Mouse (Mus musculus): ENCODE measurements at regions not wholly inside any gene's neighbourhood (a gene's known extent, or its start where the extent isn't known, plus 50 kb on each side); places are given as distances from the start of the nearest gene placed in this dataset.

DNA sequence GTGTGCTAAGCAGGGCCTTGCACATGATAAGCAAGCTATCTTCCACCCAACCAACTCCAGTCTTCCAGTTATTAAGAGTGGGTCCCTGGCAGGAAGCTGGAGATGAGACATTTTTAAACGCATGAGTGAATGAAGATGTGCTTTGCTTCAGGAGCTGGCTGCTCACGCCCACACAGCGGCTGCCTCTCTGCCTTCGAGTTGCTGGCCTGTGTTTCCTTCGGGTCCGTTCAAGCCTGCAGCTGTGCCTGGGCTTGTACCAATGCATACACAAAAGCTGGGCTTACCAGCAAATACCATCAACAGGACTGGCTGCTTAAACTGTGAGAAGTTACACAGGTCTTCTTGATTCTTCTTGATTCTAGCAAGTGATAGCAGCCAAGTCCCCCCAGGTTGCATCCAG lies 498.7 kb downstream of the Cdh26 start:
- no peak for DNase-seq (ENCODE audit: low spot score)

DNA sequence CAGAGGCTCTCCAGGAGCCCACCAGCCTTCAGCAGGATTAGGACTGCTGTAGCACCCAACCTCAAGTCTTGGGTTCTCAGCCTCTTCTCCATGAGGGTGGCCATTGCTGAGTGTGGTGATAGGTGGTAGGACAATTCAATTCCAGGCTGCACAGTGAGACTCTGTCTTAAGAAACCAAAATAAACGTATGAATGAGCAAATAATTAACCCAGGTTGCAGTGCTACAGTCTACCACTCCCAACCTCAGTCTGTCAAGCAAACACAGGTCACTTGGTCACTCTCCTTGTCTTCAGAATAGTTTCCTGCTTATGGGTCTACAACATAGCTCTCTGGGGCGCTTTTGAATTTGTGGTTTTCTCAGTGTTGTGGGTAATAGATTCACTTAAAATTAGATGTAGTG lies 499.8 kb downstream of the Cdh26 start:
- no peak for DNase-seq (ENCODE audit: low spot score)

DNA sequence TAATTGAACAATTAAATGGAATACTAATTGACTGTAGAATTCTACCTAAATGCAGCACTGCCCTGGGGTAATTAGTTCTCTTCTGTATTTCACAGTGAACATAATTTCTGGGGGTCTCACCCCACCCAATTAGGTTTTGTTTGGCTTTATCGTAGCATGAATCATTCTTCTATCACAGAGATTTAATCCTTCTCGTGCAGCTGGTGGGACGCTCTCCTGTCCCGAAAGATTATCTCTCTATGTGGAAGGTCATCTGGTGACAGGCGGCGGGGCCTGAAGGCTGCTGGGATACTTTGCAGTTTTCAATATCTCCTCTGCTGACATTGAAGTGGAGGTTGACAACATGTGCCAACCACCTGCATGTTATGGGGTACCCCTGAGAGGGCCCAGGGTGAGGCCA lies 493.8 kb upstream of the Cdh4 start:
- no peak for DNase-seq (ENCODE audit: low spot score)

DNA sequence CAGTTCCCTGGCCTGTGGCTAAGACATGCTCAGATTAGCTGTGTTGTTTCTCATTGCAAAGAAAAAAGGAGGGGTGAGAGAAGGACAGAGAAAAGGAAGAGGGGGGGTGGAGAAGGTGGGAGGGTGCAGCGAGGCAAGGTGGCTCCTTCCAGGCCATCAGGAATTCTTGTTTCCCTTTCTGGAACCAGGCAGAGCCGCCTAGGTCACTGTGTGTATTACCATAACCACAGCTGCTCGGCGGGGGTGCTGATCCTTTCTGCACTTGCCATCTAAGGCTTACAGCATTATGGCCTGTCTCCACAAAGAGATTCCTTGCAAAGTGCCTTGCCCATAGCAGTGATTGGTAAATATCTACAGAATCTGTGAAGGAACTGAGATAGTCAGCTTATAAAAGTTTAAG lies 493.1 kb upstream of the Cdh4 start:
- no peak for DNase-seq (ENCODE audit: low spot score)

DNA sequence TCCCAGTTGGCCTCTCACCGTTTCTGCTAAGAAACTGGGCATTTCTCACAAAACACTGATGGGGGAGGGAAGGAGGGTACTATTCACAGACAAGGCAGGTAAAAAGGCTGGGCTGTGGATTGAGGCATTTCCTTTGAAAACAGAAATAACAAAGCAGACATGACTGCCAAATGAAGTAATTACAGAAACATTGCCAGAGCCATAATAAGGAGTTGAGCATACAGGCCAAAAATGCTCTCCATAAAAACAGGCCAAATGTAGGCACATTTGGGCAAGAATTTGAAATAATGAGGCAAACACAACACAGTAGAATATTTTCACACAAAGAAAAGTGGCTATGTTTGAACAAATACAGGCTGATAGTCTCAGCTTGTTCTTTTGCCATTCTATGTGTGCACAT lies 491.9 kb upstream of the Cdh4 start:
- no peak for DNase-seq (ENCODE audit: low spot score)

DNA sequence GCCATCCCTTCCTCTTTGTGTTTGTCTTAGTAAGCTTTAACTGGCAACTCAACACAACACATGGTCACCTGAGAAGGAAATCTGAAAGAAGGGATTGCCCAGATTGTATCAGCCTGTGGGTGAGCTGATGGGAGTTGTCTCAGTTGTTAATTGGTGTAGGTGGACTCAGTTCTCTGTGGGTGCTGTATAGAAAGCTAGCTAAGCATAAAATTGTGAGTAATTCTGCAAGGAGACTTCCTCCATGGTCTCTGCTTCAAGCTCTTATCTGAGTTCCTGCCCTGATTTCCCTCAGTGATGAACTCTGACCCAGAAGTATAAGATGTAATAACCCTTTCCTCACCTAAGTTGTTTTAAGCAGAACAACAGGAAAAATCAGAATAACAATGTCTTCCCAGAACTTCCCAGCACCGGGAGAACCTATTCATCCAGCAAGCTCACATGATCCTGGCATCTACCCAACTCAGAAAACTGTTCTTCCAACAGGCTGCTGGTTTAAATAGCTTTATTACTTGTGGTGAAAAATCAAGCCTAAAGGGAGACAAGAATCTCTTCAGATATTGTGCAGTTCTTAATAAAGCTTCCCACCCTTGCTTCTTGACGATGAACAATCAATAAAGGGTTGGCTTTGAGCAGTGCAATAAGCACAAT lies 487.7 kb upstream of the Cdh4 start:
- no peak for DNase-seq (ENCODE audit: low spot score)

DNA sequence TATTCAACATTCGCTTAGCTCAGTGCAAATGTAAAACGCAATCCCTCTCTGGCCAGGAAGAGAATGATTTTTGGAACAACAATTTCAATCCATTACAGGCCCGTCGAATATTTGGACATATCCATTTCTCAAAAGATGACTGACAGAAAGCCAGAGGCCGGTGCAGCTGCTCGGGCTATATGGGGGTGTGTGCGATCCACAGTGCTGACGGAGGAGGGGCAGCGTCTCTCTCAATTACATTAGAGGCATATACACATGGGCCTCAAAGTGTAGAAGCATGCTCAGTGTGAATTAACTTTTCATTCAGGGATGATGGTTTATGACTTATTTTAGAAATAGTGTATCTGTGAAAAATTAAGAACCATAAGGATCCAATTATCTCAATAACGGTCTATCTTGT lies 483.4 kb upstream of the Cdh4 start:
- DNase-seq (ENCODE audit: low spot score) = no peak

DNA sequence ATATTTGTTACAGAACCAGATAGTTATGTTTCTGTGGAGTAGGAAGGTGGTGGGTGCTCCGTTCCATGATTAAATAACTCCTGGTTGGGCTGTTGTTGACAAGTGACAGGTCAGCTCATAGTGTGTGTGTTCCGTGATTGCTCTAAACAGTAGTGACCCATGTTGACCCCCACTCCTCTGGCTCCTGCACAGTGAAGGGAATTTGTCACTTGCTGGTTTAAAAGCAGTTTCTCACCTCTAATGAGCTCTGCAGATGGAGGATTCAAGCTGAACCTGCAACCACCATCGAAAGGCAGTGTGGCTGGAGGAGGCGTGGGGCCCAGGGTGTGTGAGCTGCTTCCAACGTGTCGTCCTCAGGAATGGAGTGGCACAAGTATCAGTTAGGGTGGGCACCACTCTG lies 482.6 kb upstream of the Cdh4 start:
- no peak for DNase-seq (ENCODE audit: low spot score)

DNA sequence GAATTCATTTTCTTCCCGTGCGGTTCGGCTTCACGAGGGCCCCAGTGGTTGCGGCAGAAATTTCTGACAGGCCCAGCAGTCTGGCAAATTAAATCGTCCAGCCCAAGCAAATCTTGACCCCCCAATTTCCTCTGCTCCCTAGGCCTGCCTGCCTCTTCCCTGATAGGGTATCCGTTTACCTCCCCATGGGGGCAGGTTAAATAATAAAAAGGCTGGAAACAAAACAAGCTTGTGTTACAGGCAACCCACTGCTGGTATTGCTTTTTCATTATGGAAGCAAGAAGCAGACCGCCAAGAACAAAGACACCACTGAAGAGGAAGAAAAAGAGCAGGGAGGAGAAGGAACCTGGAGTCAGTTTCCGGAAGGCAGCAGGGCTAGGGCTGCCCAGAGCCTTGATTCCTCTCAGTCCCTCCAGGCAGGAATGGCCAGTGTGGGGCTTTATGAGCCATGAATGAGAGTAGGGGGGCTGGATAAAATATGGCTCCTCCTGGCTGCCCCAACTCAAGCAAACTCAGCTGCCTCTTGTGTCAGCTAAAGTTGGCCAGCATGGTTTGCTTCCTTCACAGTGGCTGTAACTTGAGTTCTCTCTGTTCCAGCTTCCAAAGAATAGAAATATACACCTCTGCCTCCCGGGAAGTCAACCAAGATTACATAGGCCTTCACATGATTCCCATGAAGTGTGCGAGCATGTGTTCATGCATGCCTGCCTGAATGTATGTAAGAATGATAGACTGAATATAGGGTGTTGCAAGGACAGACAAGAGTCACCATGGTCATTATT lies 474.5 kb upstream of the Cdh4 start:
- no peak for DNase-seq (ENCODE audit: low spot score)

DNA sequence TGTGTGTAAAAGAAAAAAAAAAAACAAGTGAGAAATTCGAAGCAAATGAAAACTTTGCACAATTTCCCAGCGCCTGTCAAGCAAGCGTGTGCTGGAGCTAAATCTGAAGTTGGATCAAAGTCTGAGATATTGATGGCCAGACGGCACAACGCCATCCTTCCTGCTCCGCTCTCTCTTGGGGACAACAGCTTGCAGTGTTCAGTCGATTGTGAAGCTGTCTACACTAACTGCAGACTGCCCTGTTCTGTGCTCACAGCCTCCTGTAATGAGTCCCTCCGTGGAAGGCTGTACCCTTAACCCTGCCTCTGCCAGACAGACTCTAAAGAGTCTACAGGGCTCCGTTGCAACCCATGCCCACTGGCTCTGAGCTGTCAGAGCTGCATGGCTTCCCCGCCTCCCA lies 472.5 kb upstream of the Cdh4 start:
- DNase-seq (ENCODE audit: low spot score) = no peak

DNA sequence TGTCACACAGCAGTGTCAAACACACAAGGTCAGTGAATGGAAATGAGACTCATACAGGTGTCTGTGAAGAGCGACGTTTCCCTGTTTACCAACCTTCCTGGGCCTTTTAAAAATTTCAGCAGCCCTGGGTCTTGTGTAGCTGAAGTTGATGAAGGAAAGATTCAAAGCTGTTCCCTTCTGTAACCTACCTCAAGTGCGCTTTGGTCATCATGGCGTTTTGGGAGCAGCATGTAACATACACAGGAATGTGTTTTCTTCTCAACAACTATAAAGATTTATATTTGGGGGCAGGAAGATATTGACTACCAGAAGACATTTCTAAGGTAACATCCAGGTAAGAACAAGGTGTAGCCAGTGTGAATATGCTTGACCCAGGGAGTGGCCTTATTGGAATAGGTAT lies 466.9 kb upstream of the Cdh4 start:
- no peak for DNase-seq (ENCODE audit: low spot score)

DNA sequence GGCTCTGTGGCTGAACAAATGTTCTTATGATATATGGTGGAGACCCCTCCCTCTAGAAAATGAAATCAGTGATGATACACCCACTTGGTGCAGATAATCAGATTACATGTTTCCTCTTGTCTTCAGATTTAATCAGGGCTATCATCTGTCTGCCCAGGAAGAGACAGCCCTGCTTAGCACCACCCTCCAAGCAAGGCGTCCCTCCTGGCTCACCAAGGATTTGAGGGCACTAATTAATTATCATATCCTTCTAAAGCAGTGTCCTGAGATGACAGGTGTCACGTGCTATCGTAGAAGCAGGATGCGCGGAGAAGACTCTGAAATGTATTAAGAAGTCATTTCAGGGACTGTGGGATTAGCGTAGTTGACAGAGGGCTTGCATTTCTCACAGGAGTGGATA lies 466.2 kb upstream of the Cdh4 start:
- no peak for DNase-seq (ENCODE audit: low spot score)

DNA sequence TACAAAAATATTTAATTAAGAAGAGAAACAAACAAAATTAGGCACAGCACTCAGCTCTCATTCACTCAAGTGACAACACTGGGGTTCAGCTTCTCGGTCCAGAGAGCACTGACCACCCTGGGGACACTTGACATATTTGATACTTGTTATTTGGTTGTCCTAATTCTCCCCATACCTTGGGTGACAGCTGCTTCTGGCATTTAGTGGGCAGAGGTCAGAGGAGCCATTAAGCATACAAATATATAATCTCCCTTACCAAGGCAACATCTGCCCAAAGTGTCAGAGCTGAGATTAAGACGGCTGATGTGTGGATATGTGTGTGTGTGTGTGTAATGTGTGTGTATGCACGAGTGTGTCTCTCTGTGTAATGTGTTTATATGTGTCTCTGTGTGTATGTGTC lies 465.7 kb upstream of the Cdh4 start:
- DNase-seq (ENCODE audit: low spot score) = no peak

DNA sequence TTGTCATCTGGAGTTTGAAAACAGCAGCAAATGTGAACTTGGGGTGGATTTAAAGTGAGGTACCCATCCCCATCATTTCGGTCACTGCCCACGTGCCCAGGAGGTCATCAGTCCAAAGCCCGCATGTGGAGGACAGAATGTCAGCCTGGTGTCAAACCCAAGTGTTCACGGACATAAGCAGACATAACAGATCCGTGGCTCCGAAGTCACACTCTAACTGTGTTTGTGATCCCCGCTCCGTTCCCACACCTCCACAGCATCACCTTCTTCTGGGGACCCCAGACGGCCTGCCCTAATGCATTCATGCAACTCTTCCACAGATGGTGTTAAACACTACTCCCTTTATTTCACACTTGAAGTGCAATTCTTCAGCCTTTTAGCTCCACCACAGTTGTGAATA lies 462.8 kb upstream of the Cdh4 start:
- DNase-seq (ENCODE audit: low spot score) = no peak

DNA sequence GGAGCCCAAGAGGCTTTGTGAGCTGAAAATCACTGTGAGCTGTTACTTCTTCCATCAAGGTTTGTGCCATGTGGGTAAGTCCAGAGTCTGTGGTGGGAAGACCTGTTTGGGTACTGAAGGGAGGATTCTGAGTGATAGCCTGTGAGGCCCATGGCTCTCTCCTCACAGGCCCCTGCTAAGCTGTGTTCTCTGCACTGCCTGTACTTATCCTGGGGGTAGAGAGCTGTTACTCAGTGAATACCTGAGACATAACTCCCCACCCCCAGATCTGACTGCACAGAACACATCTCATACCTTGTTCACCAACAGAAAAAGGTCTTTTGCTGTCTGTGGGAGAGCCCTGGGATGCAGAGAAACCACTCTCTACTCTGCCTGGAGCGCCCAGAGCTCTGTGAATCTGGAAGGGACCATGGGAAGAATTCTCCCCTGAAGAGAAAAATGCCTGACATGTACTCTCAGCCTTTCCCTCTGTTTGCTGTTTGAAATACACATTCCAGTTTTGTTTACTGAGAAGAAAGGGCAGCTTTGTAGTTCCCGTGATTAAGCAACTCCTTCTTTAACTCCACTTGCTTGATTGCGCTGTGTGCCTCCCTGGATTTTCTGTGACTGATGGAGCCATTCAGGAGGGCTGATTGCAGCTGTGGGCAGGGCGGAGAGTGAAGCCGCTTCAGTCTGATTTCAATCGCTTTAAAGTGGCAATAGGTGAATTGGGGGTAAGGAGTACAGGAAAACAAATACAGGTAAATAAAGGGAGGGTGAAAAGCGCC lies 460.3 kb upstream of the Cdh4 start:
- DNase-seq (ENCODE audit: low spot score) = no peak

DNA sequence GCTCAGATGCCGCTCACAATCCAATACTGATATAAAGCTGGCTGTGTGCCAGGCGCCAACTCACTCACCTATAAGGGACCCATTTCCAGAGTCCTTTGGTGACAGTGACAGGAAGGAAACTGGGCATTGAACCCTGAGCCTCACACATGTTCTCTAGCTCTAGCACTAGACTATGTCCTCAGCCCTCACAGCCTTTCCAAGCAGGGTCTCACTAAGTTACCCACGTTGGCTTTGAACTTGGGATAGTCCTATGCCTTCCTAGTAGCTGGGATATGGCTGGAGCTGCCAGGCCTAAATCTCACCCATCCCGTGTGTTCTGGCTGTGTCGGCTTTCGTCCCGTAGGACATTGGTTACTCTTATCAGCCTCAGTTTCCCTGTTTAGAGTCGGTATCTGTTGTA lies 458.4 kb upstream of the Cdh4 start:
- no peak for DNase-seq (ENCODE audit: low spot score)

DNA sequence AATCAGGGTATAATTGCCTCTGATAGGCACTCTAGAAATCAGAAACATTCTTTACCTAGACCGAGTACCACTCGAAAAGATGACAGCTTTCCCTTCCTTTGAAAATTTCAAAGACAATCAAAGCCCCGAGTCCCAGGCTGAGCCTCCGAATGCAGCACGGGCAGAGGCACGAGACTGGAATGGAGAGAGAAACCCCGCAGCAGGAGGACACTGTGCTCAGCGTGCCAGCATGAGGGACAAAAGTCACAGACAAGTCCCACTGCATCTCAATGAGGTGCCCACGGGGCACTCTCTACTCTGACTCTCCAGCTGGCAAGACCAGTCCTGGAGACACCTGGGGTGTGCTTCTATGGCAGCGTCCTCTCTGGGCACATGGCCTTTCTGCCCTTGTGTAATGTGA lies 454.3 kb upstream of the Cdh4 start:
- DNase-seq (ENCODE audit: low spot score) = no peak

DNA sequence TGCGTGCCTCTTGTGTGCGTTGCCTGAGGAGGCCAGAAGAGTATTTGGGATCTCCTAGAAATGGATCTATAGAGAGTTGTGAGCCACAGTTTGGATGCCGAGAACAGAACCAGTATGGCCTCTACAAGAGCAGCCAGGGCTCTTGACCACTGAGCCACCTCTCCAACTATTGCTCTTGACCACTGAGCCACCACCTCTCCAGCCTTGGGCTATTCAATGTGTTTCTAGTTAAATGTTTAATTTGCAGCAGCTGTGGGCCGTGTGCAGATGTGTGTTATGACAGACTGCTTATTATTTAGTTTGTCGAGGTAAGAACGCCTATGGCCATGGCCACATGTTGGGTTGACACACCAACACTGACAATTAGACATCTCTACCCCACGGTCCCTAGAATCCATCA lies 452.9 kb upstream of the Cdh4 start:
- DNase-seq (ENCODE audit: low spot score) = no peak

DNA sequence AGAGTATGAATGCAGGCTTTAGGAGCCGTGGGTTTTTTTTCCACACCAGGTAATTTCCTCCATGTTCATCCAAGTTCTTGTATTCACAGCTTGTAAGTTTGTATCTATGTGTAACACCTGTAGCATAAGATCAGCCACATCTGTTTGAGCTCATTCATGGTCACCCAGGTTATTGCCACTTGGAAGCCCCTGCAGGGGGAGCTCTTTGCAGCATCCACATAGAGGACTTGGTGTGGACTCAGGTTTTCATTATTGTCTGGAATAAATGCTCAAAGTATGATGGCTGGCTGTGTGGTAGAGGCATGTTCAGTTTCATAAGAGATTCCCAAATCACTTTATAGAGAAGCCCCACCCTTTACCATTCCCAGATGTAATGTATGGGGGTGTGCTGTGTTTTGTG lies 452.4 kb upstream of the Cdh4 start:
- no peak for DNase-seq (ENCODE audit: low spot score)

DNA sequence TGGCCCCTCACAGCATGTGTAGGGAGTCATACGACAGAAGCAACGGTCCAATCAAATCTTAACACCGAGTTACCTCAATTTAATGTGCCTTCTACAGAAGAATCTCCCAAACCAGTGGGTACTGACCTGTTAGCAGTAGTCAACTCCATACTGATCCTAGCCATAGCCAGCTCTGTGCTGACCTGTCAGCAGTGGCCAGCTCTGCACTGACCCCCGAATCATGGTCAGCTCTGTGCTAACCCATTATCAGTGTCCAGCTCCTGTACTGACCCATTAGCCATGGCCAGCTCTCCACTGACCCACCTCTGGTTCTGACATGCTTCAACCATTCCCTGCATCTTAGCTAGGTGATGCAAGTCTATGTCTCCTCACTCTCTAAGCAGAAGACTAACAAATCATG lies 451.3 kb upstream of the Cdh4 start:
- no peak for DNase-seq (ENCODE audit: low spot score)

DNA sequence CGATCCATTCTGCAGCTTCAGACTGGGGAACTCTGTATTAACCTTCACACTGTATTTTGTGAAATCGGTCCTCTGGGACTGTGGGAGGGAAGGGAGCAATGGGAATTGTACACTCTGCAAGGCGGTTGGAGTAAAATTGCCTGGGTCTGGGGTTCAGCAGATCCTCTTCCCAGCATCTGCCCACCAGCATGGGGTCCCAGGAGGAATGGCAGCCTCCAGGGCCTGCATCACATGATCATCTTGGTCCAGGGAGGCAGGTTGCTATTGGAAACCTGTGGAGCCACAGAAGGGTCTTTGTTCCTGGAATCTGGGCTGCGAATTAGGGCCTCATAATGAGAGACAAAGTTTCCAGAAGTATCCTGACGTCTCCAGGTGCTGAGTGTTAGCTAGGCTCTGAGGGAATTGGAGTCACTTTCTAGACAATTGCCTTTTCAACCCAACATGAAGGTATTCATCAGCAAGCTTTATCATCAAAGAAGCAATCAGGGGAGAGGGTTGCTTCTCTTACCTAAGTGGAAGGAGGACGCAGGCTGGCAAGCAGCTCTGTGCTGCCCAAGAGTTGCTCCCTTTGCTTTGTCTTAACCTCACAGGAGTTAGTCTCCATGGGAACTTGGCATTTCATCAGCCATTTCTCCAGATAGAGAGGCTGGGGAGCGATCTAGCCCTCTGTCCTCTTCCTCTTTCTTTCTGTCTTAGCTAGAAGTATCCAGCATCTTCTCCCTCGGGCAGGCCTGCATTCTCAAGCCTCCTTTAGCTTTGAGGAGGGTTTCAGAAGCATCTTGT lies 449.7 kb upstream of the Cdh4 start:
- peak; percentile 27 for DNase-seq (ENCODE audit: low spot score)

DNA sequence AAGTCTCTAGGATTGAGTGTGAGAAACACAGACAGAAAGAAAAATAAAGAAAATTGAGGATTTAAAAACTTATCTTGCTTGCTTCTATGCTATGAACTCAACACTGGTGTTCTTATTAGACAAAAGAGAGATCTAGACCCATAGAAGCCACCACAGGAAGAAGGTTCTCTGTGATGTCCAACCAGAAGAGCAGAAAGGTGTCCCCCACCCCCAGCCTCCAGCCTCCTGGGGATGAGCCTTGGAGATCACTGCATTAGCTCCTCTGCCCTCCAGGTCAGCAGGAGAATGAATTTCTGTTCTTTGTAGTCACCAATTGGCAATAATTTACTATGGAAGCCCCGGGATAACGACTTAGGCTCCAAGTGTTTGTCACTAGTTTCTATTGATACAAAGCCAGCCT lies 444.3 kb upstream of the Cdh4 start:
- no peak for DNase-seq (ENCODE audit: low spot score)

Data from testis, postnatal 14 days (tissue).